Mouse (Mus musculus): ENCODE measurements around the gene Eml4.

Gene Eml4

GRCm38 (mm10) chr17:83344226-83344625 lies 6.5 kb upstream of the Eml4 start:
- no peak for DNase-seq (ENCODE audit: low spot score in 2 of 2)

DNA sequence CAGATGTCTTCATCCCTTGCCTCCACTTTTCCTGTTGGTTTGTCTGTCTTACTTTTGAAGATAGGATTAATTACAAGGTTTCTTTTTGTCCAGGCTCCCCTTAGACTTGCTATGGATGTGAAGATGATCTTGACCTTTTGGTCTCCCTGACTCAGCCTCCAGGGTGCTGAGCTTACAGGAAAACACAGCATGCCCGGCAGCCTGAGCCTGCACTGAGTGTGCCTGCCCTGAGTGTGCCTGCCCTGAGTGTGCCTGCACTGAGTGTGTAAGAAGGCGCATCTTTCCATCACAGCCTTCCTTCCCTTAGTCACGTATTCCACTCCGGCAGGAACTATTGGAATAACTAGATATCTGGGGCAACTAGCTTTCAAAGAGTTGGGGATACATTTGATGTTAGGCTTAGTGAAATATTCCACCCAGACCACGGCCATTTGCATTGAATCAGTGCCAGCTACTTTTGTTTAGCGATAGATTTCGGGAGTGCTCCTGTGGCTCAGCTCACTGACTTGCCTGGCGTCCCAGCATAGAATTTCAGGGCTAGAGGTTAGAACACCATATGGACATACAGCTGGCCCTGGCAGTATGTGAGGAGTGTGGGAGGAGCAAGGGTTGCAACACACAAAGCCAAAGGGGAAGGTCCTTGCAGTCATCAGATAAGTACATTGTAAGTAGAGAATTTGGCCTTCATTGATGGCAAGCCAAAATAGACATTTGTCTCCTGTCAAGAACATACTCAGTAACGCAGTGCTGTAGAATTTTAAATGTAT lies 2.5 kb upstream of the Eml4 start:
- DNase-seq (ENCODE audit: low spot score in 2 of 2), result no peak

- no peak for DNase-seq (ENCODE audit: low spot score in 2 of 2)
Measured at GRCm38 (mm10) chr17:83351119-83351531, 394 bp downstream of the Eml4 start.

- peak; percentile 9 to 22 for DNase-seq (ENCODE audit: low spot score in 2 of 2)
Measured at GRCm38 (mm10) chr17:83351601-83352413, 1.1 kb downstream of the Eml4 start.

- no peak for DNase-seq (ENCODE audit: low spot score in 2 of 2)
Measured at GRCm38 (mm10) chr17:83352456-83352855, 1.7 kb downstream of the Eml4 start.

DNA sequence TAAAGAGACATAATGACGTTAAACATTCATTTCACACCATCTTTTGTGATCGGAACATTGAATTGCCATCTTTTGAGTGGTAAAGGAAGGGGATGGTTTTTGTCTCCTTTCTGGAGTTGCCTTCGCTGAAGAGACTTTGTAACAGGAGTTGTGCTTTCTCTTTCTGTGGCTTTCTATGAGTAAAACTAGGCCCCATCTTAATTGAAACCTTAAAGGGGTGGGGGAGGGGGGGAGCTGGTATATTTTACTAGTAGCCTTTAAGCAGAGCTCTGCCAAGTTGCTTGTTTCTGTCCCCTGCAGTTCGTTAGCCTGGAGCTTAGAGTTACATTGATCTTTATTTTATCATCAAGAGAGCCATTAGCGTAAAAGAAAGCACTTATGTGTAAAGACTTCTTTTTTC lies 2.3 kb downstream of the Eml4 start:
- DNase-seq (ENCODE audit: low spot score in 2 of 2), result no peak

GRCm38 (mm10) chr17:83353460-83353859 lies 2.7 kb downstream of the Eml4 start:
- no peak for DNase-seq (ENCODE audit: low spot score in 2 of 2)

DNA sequence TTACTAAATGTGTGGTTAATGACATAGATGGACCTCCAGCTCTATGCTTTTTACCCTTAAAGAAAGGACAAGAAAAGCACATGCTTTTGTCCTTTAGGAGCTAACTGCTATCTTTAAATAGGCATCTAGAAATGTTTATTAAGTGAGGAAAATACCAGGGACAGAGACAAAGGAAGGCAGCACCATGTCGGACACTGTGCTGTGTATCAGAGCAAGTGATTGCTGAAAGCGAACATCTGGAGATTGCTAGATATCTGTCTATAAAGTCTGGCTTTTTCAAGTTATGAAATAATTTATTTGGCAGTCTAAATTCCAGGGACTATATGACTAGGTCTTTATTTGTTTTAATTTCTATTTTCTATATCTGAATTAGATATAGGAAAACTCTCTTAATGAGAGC lies 4.8 kb downstream of the Eml4 start:
- DNase-seq (ENCODE audit: low spot score in 2 of 2), result no peak

GRCm38 (mm10) chr17:83359934-83360333 lies 9.2 kb downstream of the Eml4 start:
- no peak for DNase-seq (ENCODE audit: low spot score in 2 of 2)

DNA sequence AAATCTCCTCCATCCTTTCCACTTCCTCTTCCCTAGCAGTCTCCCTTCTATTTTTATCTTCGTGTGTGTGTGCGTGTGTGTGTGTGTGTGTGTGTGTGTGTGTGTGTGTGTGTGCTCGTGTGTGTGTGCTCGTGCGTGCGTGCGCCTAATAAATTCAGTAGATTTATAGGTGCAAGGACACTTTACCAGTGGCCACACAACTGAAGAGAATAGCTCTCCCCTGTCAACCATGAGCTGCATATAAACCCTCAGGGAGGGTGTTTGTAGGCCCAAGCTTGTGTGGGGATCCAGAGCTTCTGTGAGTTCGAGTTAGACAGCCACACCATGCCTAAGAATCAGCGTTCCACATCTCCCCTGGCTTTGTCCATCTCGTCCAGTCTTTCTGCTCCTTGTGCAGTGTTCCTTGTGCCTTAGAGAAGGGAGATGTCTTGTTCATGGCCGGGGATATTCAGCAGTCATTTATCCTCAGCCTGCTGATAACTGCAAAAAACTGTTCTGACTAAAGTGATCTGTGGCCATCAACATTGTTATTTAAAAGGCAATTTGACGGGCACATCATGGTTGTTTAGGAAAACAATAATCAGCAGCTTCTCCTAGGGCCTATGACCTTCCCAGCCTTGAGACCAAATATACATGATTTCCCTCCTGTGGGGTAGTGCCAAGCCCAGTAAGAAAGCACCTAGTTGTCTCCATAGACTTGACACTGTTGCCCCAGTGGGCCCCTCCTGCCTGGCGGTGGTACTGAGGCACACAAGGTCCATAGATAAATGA lies 10.2 kb downstream of the Eml4 start:
- DNase-seq (ENCODE audit: low spot score in 2 of 2), result no peak

- no peak for DNase-seq (ENCODE audit: low spot score in 2 of 2)
Measured at GRCm38 (mm10) chr17:83363081-83363480, 12.3 kb downstream of the Eml4 start.

GRCm38 (mm10) chr17:83364296-83364695 lies 13.6 kb downstream of the Eml4 start:
- DNase-seq (ENCODE audit: low spot score in 2 of 2), result no peak

- DNase-seq (ENCODE audit: low spot score in 2 of 2), result no peak
Measured at GRCm38 (mm10) chr17:83365130-83365529, 14.4 kb downstream of the Eml4 start.

DNA sequence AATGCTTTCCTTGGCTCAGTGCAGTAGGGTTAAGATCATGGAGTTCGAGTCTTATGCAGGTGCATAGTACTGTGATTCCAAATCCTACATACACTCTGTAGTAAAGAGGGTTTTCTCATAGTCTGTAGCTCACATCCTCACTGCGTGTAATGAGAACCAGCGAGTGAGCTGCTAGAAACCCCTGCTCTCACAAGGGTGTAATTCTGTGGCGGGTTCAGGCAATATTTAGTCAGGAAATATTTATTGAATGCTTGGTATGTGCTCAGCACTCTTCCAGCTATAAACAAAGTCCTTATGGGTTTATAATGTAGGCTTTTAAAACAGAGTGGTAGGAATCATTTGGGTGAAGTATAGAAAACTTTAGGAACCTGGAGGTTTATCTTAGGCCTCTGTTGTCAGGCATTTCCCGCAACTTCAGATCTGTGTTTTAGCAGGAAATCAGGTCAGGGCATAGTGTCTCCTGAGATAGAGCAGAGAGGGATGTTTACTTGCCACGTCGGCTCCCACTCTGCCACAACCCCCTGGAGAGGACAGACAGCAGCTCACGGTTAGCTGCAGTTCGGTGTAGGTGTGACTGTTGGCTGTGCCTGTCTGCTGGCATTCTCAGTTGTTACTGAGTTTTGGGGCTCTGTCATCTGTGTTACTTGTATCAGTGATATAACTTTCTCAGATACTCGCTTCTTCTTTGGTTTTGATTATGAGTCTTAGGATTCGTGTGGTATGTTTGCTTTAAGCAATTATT lies 15.1 kb downstream of the Eml4 start:
- no peak for DNase-seq (ENCODE audit: low spot score in 2 of 2)

- DNase-seq (ENCODE audit: low spot score in 2 of 2), result no peak
Measured at GRCm38 (mm10) chr17:83367387-83367786, 16.7 kb downstream of the Eml4 start.

DNA sequence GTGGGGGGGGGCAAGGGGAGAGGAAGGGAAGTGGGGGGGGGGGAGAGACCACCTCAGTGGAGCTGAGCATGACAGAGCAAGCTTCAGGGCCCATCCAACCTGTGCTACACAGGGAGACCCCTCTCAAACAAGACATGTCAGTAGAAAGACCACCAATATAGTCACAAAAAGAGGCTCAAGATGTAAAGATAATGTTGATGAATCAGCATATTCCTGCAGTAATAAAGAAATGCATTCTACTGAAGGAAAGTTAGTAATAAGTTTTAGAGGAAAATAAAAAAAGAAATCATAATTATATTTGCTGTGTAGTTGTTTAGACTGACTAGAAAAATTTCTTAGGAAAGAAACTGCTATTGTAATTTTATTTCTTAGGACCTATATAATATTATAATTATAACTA lies 23.4 kb downstream of the Eml4 start:
- DNase-seq (ENCODE audit: low spot score in 2 of 2), result no peak

GRCm38 (mm10) chr17:83375848-83376247 lies 25.1 kb downstream of the Eml4 start:
- DNase-seq (ENCODE audit: low spot score in 2 of 2), result no peak

- DNase-seq (ENCODE audit: low spot score in 2 of 2), result no peak
Measured at GRCm38 (mm10) chr17:83376801-83377200, 26.1 kb downstream of the Eml4 start.

DNA sequence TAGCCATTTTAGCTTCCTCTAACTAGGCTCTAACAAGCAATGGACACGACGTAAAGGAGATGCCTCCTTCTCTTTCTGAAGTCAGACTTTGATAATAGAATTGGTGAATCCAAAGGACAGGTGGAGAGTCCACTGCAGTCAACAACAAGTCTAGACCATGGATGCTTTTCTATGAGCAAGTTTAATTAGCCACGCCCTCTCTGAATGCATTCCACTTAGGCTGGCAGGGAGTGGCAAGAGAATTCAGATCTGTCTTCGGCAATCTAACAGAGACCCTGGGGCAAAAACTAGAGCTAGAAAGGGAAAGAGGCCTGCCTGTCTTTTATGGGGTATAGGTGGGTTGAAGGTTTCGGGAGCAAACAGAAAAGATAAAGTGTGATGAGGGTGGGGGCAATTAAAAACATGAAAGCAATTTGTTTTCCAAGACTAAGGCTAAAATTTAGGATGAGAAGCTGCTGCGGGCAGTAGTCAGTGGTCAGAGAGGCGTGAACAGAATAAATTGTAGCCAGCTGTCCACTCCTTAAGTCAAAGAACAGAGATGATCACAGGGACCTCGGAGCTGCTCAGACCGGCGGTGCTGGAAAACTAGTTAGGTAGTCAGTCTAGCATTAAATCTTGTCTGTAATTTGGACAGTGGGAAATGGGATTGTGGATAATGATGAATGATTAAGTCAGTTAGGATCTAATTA lies 27.2 kb downstream of the Eml4 start:
- no peak for DNase-seq (ENCODE audit: low spot score in 2 of 2)

GRCm38 (mm10) chr17:83378444-83378762 lies 27.7 kb downstream of the Eml4 start:
- no peak for DNase-seq (ENCODE audit: low spot score in 2 of 2)

- DNase-seq (ENCODE audit: low spot score in 2 of 2), result no peak
Measured at GRCm38 (mm10) chr17:83379366-83379765, 28.6 kb downstream of the Eml4 start.
